Mouse (Mus musculus): ENCODE results near the gene Yeats2. TPM values are rescaled to one million over a fixed set of nuclear protein-coding genes. Genes with fewer than 3 reads are reported as not detected.
A peak's percentile ranks its signal among the peaks of the same experiment; 100 is the strongest.

Yeats2 gene
- polyA plus RNA-seq, 1 experiment from 2014 or later = 24.7 TPM

DNA sequence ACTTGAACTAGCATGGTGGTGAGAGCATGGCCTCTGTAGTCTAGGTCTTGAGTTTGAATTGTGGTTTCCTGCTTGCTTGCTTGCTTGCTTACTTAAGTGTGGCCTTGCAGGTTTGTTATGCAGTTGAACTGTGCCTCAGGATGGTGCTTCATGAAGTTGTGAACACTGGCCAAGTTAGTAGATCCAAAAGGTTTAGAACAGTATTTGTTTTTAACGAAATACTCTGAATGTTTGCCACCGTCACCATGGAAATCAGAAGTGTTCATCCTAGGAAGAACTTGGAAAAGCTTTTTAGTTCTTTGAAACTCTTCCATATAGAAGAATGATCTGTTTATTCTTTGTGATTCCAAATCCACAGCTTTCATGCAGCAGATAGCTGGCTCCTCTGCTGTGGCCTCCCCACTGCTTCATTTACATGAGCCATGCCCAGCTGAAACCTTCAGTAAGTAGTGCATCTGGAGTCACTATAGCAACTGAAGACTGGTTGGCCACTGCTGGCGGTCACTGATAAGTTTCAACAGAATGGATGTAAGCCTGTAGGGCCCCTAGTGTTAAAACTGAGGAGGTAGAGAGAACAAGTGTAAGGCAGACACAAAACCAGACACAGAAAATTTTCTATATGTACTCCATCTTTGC is 28.7 kb downstream of the Yeats2 start:
- Histone ChIP-seq H3K27ac (no peak overlapping the region), H3K9ac (no peak overlapping the region), H3K36me3 (replicated peaks; ENCODE audit: control insufficient read depth, insufficient read depth) (peaks cover 91% of the 10 kb centered on the region), H3K4me3 (replicated peaks; ENCODE audit: low read length) (no peak overlapping the region), H3K9me3 (ENCODE audit: control insufficient read depth, low read length) (peaks cover 9% of the 10 kb centered on the region; the same call in 1 of the 2 replicates), H3K27me3 (ENCODE audit: control insufficient read depth, insufficient read depth, low read length) (no peaks in the 10 kb centered on the region), H3K4me1 (replicated peaks; ENCODE audit: control insufficient read depth, insufficient read depth, low read length) (no peaks in the 10 kb centered on the region), H3K4me2 (replicated peaks) (no peak overlapping the region)
- WGBS = 69% methylated on average over 3 of the region's 3 CpGs
- DNase-seq (ENCODE audit: low spot score) (no peak), ATAC-seq (ENCODE audit: low FRiP score) (no peak)

DNA sequence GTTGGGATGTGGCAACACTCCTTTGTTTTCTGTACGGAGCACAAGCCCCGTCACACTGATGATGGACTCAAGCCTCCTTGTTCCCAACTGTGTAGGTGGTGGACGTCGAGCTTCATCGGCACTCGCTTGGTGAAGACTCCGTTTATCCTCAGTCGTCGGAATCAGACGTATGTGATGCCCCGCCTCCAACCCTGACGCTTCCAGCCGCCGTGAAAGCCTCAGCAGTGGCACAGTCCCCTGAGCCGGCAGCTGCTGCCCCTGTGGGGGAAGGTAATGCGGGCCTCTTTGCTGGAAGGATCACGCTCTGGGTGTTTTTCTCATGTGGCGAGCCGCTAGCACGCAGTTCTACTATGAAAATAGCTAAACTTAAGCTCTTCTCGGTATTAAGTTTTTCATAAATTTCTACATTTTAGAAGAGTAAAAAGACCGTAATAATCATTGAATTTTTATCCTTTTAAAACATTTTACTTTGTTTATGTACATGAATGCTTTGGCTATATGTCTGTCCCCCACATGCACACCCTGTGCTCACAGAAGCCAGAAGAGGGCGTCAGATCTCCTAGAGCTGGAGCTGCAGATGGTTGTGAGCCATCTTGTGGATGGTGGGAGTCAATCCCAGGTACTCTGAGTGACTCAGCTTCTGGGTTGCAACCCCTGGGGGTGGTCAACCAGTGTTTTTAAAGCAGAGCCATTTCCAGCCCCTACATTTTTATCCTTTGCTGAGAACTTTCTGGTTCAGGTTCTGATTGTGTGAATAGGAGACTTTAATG is 38.7 kb downstream of the Yeats2 start:
- Histone ChIP-seq H3K27me3 (ENCODE audit: control insufficient read depth, insufficient read depth, low read length) (no peaks in the 10 kb centered on the region), H3K4me1 (replicated peaks; ENCODE audit: control insufficient read depth, insufficient read depth, low read length) (no peaks in the 10 kb centered on the region), H3K4me3 (replicated peaks; ENCODE audit: low read length) (no peak overlapping the region), H3K9me3 (ENCODE audit: control insufficient read depth, low read length) (no peaks in the 10 kb centered on the region), H3K36me3 (replicated peaks; ENCODE audit: control insufficient read depth, insufficient read depth) (peaks cover 67% of the 10 kb centered on the region), H3K4me2 (replicated peaks) (no peak overlapping the region), H3K9ac (no peak overlapping the region), H3K27ac (no peak overlapping the region)
- 84% methylated on average over 23 of the region's 23 CpGs for WGBS
- no peak for DNase-seq (ENCODE audit: low spot score)
- ATAC-seq (ENCODE audit: low FRiP score) = no peak

DNA sequence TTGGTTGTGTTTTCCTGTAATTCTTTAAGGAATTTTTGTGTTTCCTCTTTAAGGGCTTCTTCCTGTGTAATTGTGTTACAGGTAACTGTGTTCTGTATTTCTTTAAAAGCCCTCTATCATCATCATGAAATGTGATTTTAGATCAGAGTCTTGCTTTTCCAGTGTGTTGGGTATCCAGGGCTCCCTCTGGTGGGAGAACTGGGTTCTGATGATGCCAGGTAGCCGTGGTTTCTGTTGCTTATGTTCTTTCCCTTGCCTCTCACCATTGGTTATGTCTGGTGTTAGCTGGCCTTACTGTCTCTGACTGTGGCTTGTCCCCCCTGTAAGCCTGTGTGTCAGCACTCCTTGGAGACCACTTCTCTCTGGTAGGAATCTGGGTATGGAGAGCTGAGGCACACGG is 44.5 kb downstream of the Yeats2 start:
- Histone ChIP-seq H3K4me2 (replicated peaks) (no peak overlapping the region), H3K9me3 (ENCODE audit: control insufficient read depth, low read length) (no peaks in the 10 kb centered on the region), H3K36me3 (replicated peaks; ENCODE audit: control insufficient read depth, insufficient read depth) (peaks cover 67% of the 10 kb centered on the region), H3K4me3 (replicated peaks; ENCODE audit: low read length) (no peak overlapping the region), H3K9ac (no peak overlapping the region), H3K27ac (no peak overlapping the region), H3K4me1 (replicated peaks; ENCODE audit: control insufficient read depth, insufficient read depth, low read length) (no peaks in the 10 kb centered on the region), H3K27me3 (ENCODE audit: control insufficient read depth, insufficient read depth, low read length) (no peaks in the 10 kb centered on the region)
- DNase-seq (ENCODE audit: low spot score) (peak; percentile 50), ATAC-seq (ENCODE audit: low FRiP score) (no peak)
- 62% methylated on average over 2 of the region's 2 CpGs for WGBS

DNA sequence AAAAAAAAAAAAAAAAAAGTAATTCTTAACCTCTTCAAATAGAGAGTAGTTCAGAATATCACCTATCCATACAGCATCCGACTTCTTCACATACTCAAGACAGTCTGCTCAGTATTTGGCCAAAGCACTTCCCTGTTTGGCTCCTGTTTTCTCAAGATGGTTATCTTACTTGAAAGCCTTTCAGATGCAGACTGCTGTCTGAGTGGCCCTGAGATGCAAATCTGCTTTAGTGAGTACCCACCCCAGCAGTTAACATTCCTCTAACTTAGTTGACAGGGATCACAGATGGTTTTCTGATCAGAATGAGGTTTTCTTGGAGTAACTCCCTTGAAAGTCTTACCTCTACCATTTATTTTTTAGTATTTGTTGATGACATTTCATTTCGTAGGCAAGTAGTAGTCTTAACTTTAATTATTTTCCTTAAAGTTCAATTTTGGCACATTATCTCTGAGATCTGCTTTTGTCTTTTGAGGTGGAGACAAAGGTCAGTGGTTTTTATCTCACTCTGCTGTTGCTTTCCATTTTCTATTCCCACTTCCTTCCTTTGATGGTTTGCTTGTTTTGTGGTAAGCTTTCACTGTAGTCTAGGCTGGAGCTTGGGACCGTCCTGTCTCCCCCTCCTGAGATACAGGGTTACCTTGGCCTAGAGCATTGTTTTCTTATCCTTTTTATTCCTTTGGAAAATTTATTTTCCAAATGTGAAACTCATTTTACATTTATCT is 50.5 kb downstream of the Yeats2 start:
- Histone ChIP-seq H3K36me3 (replicated peaks; ENCODE audit: control insufficient read depth, insufficient read depth) (peaks cover 94% of the 10 kb centered on the region), H3K27ac (no peak overlapping the region), H3K4me1 (replicated peaks; ENCODE audit: control insufficient read depth, insufficient read depth, low read length) (no peaks in the 10 kb centered on the region), H3K4me3 (replicated peaks; ENCODE audit: low read length) (no peak overlapping the region), H3K4me2 (replicated peaks) (no peak overlapping the region), H3K9me3 (ENCODE audit: control insufficient read depth, low read length) (no peaks in the 10 kb centered on the region), H3K27me3 (ENCODE audit: control insufficient read depth, insufficient read depth, low read length) (no peaks in the 10 kb centered on the region), H3K9ac (no peak overlapping the region)
- DNase-seq (ENCODE audit: low spot score) (no peak), ATAC-seq (ENCODE audit: low FRiP score) (no peak)
- WGBS = 92% methylated on average over 3 of the region's 3 CpGs

DNA sequence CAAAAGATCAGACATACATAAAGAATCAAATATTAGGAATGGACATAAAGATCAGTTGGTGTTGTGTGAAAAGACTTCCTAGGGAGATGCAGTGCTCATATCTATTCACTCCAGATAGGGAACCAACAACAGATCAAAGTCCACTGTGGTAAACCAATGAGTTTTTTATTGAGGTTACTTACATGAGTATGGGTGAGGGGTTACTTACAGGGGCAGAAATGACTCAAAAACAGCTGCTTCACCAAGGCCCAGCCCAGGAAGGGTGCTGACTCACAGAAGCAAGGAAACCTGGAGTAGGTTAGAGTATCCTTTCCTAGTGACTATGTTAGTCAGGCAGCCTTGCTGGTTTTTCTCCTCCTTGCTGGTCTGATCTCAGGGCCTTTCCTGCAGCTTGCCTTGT is 51.2 kb downstream of the Yeats2 start:
- no peaks in the 10 kb centered on the region for H3K4me1 ChIP-seq (replicated peaks; ENCODE audit: control insufficient read depth, insufficient read depth, low read length)
- ATAC-seq (ENCODE audit: low FRiP score) (no peak), DNase-seq (ENCODE audit: low spot score) (no peak)
- no peak overlapping the region for H3K4me3 ChIP-seq (replicated peaks; ENCODE audit: low read length)
- H3K4me2 ChIP-seq (replicated peaks) = no peak overlapping the region
- H3K27me3 ChIP-seq (ENCODE audit: control insufficient read depth, insufficient read depth, low read length) = no peaks in the 10 kb centered on the region
- H3K9me3 ChIP-seq (ENCODE audit: control insufficient read depth, low read length) = no peaks in the 10 kb centered on the region
- H3K27ac ChIP-seq = no peak overlapping the region
- H3K9ac ChIP-seq = no peak overlapping the region
- H3K36me3 ChIP-seq (replicated peaks; ENCODE audit: control insufficient read depth, insufficient read depth) = peaks cover 94% of the 10 kb centered on the region

DNA sequence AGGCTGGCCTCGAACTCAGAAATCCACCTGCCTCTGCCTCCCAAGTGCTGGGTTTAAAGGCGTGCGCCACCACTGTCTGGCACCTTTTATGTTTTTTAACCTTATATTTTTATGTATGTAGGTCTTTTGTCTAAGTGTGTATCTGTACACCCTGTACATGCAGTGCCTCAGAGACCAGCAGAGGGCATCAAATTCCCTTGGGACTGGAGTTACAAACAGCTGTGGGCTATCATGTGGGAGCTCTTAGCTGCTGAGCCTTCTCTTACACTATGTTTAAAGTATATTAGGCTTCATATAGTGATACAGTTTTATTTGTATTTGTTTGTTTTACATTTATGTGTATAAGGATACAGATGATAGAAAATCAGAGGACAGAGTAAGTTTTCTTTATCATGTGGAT is 54.7 kb downstream of the Yeats2 start:
- no peak for ATAC-seq (ENCODE audit: low FRiP score)
- Histone ChIP-seq H3K4me1 (replicated peaks; ENCODE audit: control insufficient read depth, insufficient read depth, low read length) (no peaks in the 10 kb centered on the region), H3K36me3 (replicated peaks; ENCODE audit: control insufficient read depth, insufficient read depth) (peaks cover 93% of the 10 kb centered on the region), H3K27me3 (ENCODE audit: control insufficient read depth, insufficient read depth, low read length) (no peaks in the 10 kb centered on the region), H3K4me2 (replicated peaks) (no peak overlapping the region), H3K27ac (no peak overlapping the region), H3K9ac (no peak overlapping the region), H3K9me3 (ENCODE audit: control insufficient read depth, low read length) (no peaks in the 10 kb centered on the region), H3K4me3 (replicated peaks; ENCODE audit: low read length) (no peak overlapping the region)
- peak; percentile 50 for DNase-seq (ENCODE audit: low spot score)
- 99% methylated on average over 3 of the region's 3 CpGs for WGBS

DNA sequence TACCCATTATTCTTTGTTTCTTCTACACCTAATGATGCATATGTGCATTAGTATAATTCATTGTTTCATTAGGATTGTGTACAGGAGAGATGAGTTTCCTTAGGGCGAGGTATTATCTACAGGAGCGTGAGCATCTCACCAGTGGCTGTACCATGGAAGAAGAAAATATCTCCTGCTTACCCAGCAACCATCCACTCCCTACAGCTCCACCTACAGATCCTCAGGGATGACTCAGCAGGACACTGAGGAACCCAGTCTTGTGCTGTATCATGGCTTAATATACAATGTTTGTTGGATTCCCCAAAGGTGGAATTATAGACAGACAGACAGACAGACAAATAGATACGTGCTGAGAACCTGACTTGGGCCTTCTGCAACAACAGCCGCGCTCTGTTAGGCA is 56.1 kb downstream of the Yeats2 start:
- Histone ChIP-seq H3K4me1 (replicated peaks; ENCODE audit: control insufficient read depth, insufficient read depth, low read length) (no peaks in the 10 kb centered on the region), H3K36me3 (replicated peaks; ENCODE audit: control insufficient read depth, insufficient read depth) (peaks cover 92% of the 10 kb centered on the region), H3K9ac (no peak overlapping the region), H3K27ac (no peak overlapping the region), H3K4me2 (replicated peaks) (no peak overlapping the region), H3K9me3 (ENCODE audit: control insufficient read depth, low read length) (no peaks in the 10 kb centered on the region), H3K27me3 (ENCODE audit: control insufficient read depth, insufficient read depth, low read length) (no peaks in the 10 kb centered on the region), H3K4me3 (replicated peaks; ENCODE audit: low read length) (no peak overlapping the region)
- WGBS = 95% methylated on average over 5 of the region's 5 CpGs
- ATAC-seq (ENCODE audit: low FRiP score) = no peak
- no peak for DNase-seq (ENCODE audit: low spot score)

DNA sequence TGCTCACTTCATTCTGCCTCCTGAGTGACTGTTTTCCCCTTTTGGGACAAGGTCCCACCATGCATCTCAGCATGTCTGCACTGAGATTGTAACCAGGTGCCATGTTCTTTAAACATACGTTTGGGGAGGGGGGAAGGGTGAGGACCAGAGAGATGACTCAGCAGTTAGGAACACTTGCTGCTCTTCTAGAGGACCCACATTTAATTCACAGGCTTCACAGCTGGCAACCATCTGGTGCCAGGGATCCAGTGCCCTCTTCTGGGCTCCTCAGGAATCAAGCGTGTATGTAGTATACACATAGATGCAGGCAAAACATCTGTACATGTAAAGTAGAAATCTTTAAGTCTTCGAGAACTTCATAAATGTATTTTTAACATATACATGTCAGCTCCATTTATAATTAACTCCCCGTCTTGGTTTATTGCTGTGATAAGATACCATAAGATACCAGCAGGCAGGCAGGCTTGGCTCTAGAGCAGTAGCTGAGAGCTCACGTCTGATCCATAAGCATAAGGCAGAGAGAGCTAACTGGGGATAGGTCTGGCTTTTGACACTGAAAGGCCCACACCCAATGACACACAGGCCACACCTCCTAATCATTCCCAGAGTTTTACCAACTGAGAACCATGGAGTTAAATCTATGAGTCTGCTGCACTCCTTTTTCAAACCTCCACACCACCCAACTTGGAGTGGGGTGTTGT is 58.8 kb downstream of the Yeats2 start:
- DNase-seq (ENCODE audit: low spot score) (no peak), ATAC-seq (ENCODE audit: low FRiP score) (no peak)
- H3K9me3 ChIP-seq (ENCODE audit: control insufficient read depth, low read length) = no peaks in the 10 kb centered on the region
- no peak overlapping the region for H3K9ac ChIP-seq
- peaks cover 90% of the 10 kb centered on the region for H3K36me3 ChIP-seq (replicated peaks; ENCODE audit: control insufficient read depth, insufficient read depth)
- H3K27ac ChIP-seq = no peak overlapping the region
- no peaks in the 10 kb centered on the region for H3K27me3 ChIP-seq (ENCODE audit: control insufficient read depth, insufficient read depth, low read length)
- no peak overlapping the region for H3K4me3 ChIP-seq (replicated peaks; ENCODE audit: low read length)
- H3K4me1 ChIP-seq (replicated peaks; ENCODE audit: control insufficient read depth, insufficient read depth, low read length) = no peaks in the 10 kb centered on the region
- no peak overlapping the region for H3K4me2 ChIP-seq (replicated peaks)
- 91% methylated on average over 5 of the region's 5 CpGs for WGBS
